Mouse (Mus musculus): ENCODE results near the gene Micall2. TPM values are rescaled to one million over a fixed set of nuclear protein-coding genes. Genes with fewer than 3 reads are reported as not detected.

Micall2 gene
- polyA plus RNA-seq, 1 experiment: 7.0 TPM

GRCm38 (mm10) chr5:139683228-139683627 lies 52.9 kb downstream of the Micall2 start:
- Histone ChIP-seq H3K4me3 (ENCODE audit: extremely low read depth, insufficient read depth, insufficient read length) (no peak overlapping the region), H3K36me3 (ENCODE audit: control insufficient read depth, insufficient read depth, low read length) (no peaks in the 10 kb centered on the region), H3K4me1 (ENCODE audit: control insufficient read depth, insufficient read depth, insufficient read length) (peaks cover 4% of the 10 kb centered on the region; the same call in 1 of the 2 replicates), H3K27ac (ENCODE audit: insufficient read depth, low read length) (no peak overlapping the region), H3K27me3 (ENCODE audit: control insufficient read depth, insufficient read depth, low read length) (no peaks in the 10 kb centered on the region)
- 36% methylated on average over 2 of the region's 2 CpGs for WGBS
- TF ChIP-seq CTCF (IDR thresholded peaks at IDR 0.05; ENCODE audit: extremely low read depth, insufficient read depth, insufficient read length, insufficient replicate concordance) (no peak), POLR2A (IDR thresholded peaks at IDR 0.05; ENCODE audit: low read depth, low read length) (no peak)
- no peak for DNase-seq (ENCODE audit: low read depth in 1 of 2, low spot score in 2 of 2)

GRCm38 (mm10) chr5:139682631-139682977 lies 53.5 kb downstream of the Micall2 start:
- no peak for DNase-seq (ENCODE audit: low read depth in 1 of 2, low spot score in 2 of 2)
- Histone ChIP-seq H3K4me3 (ENCODE audit: extremely low read depth, insufficient read depth, insufficient read length) (no peak overlapping the region), H3K27ac (ENCODE audit: insufficient read depth, low read length) (no peak overlapping the region), H3K27me3 (ENCODE audit: control insufficient read depth, insufficient read depth, low read length) (no peaks in the 10 kb centered on the region), H3K36me3 (ENCODE audit: control insufficient read depth, insufficient read depth, low read length) (no peaks in the 10 kb centered on the region), H3K4me1 (ENCODE audit: control insufficient read depth, insufficient read depth, insufficient read length) (peaks cover 4% of the 10 kb centered on the region; the same call in 1 of the 2 replicates)
- TF ChIP-seq CTCF (IDR thresholded peaks at IDR 0.05; ENCODE audit: extremely low read depth, insufficient read depth, insufficient read length, insufficient replicate concordance) (no peak), POLR2A (IDR thresholded peaks at IDR 0.05; ENCODE audit: low read depth, low read length) (no peak)
- 27% methylated on average over 7 of the region's 7 CpGs for WGBS

DNA sequence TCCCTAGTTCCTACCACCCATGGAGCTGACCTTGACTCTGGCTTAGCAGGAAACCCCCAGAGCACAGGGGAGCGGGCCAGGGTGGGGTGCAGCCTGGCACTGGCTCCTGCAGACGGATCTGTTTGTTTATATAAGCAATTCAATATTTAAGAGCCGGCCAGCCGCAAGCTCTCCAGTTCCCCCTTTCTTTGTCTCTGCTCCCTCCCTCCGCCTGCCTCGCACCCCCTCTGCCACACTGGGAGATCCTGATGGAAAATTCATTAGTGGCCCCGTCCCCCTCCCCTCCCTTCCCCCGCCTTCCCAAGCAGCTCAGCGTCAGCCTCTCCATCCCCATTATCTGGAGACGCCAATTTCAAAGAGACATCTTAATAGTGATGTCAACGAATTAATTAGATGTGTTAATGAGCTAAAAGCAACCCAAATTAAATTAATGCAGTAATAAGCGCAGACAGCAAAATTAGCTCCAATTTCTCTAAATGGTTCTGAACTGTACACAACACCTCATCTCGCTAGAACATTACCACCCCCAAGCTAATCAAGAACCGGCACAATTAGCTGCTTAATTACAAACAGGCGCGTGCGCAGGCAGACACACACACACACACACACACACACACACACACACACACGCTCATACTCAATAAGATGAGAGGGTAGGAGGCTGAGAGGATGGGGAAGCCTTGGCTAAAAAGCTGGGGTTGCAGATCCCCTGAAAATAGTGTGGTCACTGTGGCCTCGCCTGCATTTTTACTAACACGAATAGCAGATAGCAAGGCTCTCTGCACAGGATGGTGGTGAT lies 54.1 kb downstream of the Micall2 start:
- WGBS: 13% methylated on average over 20 of the region's 20 CpGs
- Histone ChIP-seq H3K4me1 (ENCODE audit: control insufficient read depth, insufficient read depth, insufficient read length) (peaks cover 4% of the 10 kb centered on the region; the same call in 1 of the 2 replicates), H3K4me3 (ENCODE audit: extremely low read depth, insufficient read depth, insufficient read length) (no peak overlapping the region), H3K27ac (ENCODE audit: insufficient read depth, low read length) (no peak overlapping the region), H3K27me3 (ENCODE audit: control insufficient read depth, insufficient read depth, low read length) (no peaks in the 10 kb centered on the region), H3K36me3 (ENCODE audit: control insufficient read depth, insufficient read depth, low read length) (no peaks in the 10 kb centered on the region)
- no peak for TF ChIP-seq POLR2A (IDR thresholded peaks at IDR 0.05; ENCODE audit: low read depth, low read length)
- no peak for DNase-seq (ENCODE audit: low read depth in 1 of 2, low spot score in 2 of 2)

GRCm38 (mm10) chr5:139675707-139675967 lies 60.5 kb downstream of the Micall2 start:
- Histone ChIP-seq H3K27me3 (ENCODE audit: control insufficient read depth, insufficient read depth, low read length) (peaks cover 1% of the 10 kb centered on the region; the same call in 1 of the 2 replicates), H3K4me1 (ENCODE audit: control insufficient read depth, insufficient read depth, insufficient read length) (no peaks in the 10 kb centered on the region), H3K4me3 (ENCODE audit: extremely low read depth, insufficient read depth, insufficient read length) (no peak overlapping the region), H3K27ac (ENCODE audit: insufficient read depth, low read length) (no peak overlapping the region), H3K36me3 (ENCODE audit: control insufficient read depth, insufficient read depth, low read length) (no peaks in the 10 kb centered on the region)
- TF ChIP-seq CTCF (IDR thresholded peaks at IDR 0.05; ENCODE audit: extremely low read depth, insufficient read depth, insufficient read length, insufficient replicate concordance): no peak
- no peak for TF ChIP-seq POLR2A (IDR thresholded peaks at IDR 0.05; ENCODE audit: low read depth, low read length)
- no peak for DNase-seq (ENCODE audit: low read depth in 1 of 2, low spot score in 2 of 2)

DNA sequence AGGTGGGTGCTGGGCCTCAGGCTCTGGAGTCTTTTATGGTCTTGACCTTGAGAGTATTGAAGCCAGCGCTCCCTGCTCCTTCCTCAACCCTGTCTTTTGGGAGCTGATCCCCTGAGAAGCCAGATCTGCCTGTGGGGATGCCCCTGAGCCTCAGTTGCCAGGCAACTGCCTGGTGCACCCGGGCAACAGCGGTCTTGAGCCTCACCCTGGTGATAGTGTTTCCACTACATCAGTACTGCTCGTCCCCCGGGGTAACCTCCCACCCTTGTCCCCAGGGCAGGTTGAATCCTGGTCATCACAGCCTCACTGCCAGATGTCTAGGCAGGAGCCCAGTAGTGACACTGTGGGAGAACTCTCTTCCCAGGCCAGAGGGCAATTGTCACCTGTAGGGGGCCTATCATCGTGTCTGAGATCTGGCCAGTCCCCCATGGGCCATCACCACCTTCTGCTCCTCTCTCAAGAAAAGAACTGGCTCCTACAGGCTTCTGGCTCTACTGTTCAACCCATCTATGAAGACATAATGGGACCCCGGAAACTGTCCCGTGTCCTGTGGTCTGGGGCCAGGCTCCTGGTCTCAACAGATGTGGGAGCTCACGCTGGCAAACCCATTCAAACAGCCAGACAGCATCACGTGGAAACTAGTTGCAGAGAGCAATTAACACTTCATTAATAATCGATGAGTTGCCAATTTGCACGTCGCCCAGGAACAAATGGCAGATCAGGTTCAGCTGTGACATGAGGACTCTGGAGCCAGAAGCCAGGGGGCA lies 61.0 kb downstream of the Micall2 start:
- TF ChIP-seq CTCF (IDR thresholded peaks at IDR 0.05; ENCODE audit: extremely low read depth, insufficient read depth, insufficient read length, insufficient replicate concordance) (no peak), POLR2A (IDR thresholded peaks at IDR 0.05; ENCODE audit: low read depth, low read length) (no peak)
- Histone ChIP-seq H3K4me3 (ENCODE audit: extremely low read depth, insufficient read depth, insufficient read length) (no peak overlapping the region), H3K4me1 (ENCODE audit: control insufficient read depth, insufficient read depth, insufficient read length) (no peaks in the 10 kb centered on the region), H3K27ac (ENCODE audit: insufficient read depth, low read length) (no peak overlapping the region), H3K27me3 (ENCODE audit: control insufficient read depth, insufficient read depth, low read length) (peaks cover 1% of the 10 kb centered on the region; the same call in 1 of the 2 replicates), H3K36me3 (ENCODE audit: control insufficient read depth, insufficient read depth, low read length) (no peaks in the 10 kb centered on the region)
- DNase-seq (ENCODE audit: low read depth in 1 of 2, low spot score in 2 of 2): no peak
- 45% methylated on average over 13 of the region's 13 CpGs for WGBS

DNA sequence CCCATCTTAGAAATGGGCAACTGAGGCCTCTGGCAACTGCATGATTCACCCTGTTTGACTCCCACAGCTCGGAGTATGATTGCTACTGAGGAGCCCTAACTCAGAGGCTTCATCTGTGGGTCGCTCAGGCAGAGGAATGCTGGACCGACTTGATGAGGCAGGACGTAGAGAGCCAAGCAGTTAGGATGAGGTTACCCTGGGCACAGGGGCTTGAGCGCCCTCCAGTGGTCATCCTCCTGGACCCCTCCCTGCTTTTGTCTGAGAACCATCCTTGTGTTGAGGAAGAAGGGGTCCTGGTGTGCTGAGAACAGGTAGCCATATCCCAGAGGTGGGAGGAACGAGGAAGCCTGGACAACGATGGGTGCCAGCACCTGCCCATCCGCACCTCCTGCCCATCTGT lies 66.8 kb downstream of the Micall2 start:
- Histone ChIP-seq H3K27ac (ENCODE audit: insufficient read depth, low read length) (no peak overlapping the region), H3K27me3 (ENCODE audit: control insufficient read depth, insufficient read depth, low read length) (peaks cover 4% of the 10 kb centered on the region; the same call in 1 of the 2 replicates), H3K36me3 (ENCODE audit: control insufficient read depth, insufficient read depth, low read length) (no peaks in the 10 kb centered on the region), H3K4me3 (ENCODE audit: extremely low read depth, insufficient read depth, insufficient read length) (no peak overlapping the region), H3K4me1 (ENCODE audit: control insufficient read depth, insufficient read depth, insufficient read length) (no peaks in the 10 kb centered on the region)
- TF ChIP-seq POLR2A (IDR thresholded peaks at IDR 0.05; ENCODE audit: low read depth, low read length) (no peak), CTCF (IDR thresholded peaks at IDR 0.05; ENCODE audit: extremely low read depth, insufficient read depth, insufficient read length, insufficient replicate concordance) (no peak)
- DNase-seq (ENCODE audit: low read depth in 1 of 2, low spot score in 2 of 2): no peak
- 17% methylated on average over 8 of the region's 8 CpGs for WGBS

- Histone ChIP-seq H3K4me1 (ENCODE audit: control insufficient read depth, insufficient read depth, insufficient read length) (no peaks in the 10 kb centered on the region), H3K36me3 (ENCODE audit: control insufficient read depth, insufficient read depth, low read length) (no peaks in the 10 kb centered on the region), H3K27ac (ENCODE audit: insufficient read depth, low read length) (no peak overlapping the region), H3K4me3 (ENCODE audit: extremely low read depth, insufficient read depth, insufficient read length) (no peak overlapping the region), H3K27me3 (ENCODE audit: control insufficient read depth, insufficient read depth, low read length) (peaks cover 4% of the 10 kb centered on the region; the same call in 1 of the 2 replicates)
- no peak for DNase-seq (ENCODE audit: low read depth in 1 of 2, low spot score in 2 of 2)
- TF ChIP-seq CTCF (IDR thresholded peaks at IDR 0.05; ENCODE audit: extremely low read depth, insufficient read depth, insufficient read length, insufficient replicate concordance): peak; percentile 46; the same call in 1 of the 2 replicates
- no peak for TF ChIP-seq POLR2A (IDR thresholded peaks at IDR 0.05; ENCODE audit: low read depth, low read length)
- WGBS: 3% methylated on average over 24 of the region's 24 CpGs
These were observed 67.6 kb downstream of the Micall2 start for GRCm38 (mm10) chr5:139668494-139668893.

Measured in spleen, adult 2 months (tissue).